Mouse (Mus musculus) embryonic facial prominence, embryonic 11.5 days (tissue): ENCODE results near the gene Tmem37. TPM values are rescaled to one million over a fixed set of nuclear protein-coding genes. Genes with fewer than 3 reads are reported as not detected.

Source experiments
- polyA plus RNA-seq: library from polyadenylated mRNA; unstranded; fragments of >200 nt; fragmentation: Nextera tagmentation; extraction: Ambion mirVana; gene quantifications from 2 replicates; pipeline ENCODE4 v1.2.1, GENCODE M21; 2014

Gene Tmem37
- polyA plus RNA-seq, 1 experiment from 2014 or later: 6.1 TPM

Other genes with a start within 250 kb of the Tmem37 start
- 9.7 and 11.8 TPM in 2 replicates for gene Ptpn4, start 236.5 kb downstream of the Tmem37 start, polyA plus RNA-seq
- gene Tmem177, start 160.9 kb downstream of the Tmem37 start, polyA plus RNA-seq: 7.6 and 8.0 TPM in 2 replicates
- 0.74 TPM in 1 of 2 replicates, not detected in the other for gene Cfap221, start 76.8 kb downstream of the Tmem37 start, polyA plus RNA-seq
- gene Sctr, start 67.2 kb downstream of the Tmem37 start, polyA plus RNA-seq: not detected in 2 replicates
- gene Dbi, start 47.0 kb upstream of the Tmem37 start, polyA plus RNA-seq: 674 and 686 TPM in 2 replicates
- 20.7 and 21.1 TPM in 2 replicates for gene 3110009E18Rik, start 47.1 kb upstream of the Tmem37 start, polyA plus RNA-seq
- gene Steap3, start 198.6 kb upstream of the Tmem37 start, polyA plus RNA-seq: 3.3 and 3.7 TPM in 2 replicates